Comparison of ENCODE assay signal across 8 mouse cellular contexts in genomic region chr4:108848505-108848848, GRCm38 (mm10). TPM values are rescaled to one million over a fixed set of nuclear protein-coding genes. Genes with fewer than 3 reads are reported as not detected.
DNase-seq lines count a peak whose midpoint lies in the region; ATAC-seq and TF ChIP-seq lines count a peak whose summit lies in the region.

TSS of gene A730015C16Rik (minus strand) at chr4:108848619.

- ATAC-seq in forebrain, embryonic 13.5 days: peak; percentile 22; the same call in 1 of the 2 replicates
- no peak for ATAC-seq in limb, embryonic 12.5 days (ENCODE audit: insufficient number of reproducible peaks, insufficient read depth, low FRiP score, low TSS enrichment, low read depth)
- peak; percentile 36; the same call in 1 of the 2 replicates for ATAC-seq in midbrain, postnatal 0 days (ENCODE audit: low FRiP score)
- ATAC-seq in monocyte, adult 5-6 weeks (replicated peaks; ENCODE audit: insufficient number of reproducible peaks, low FRiP score, low TSS enrichment, poor library complexity, severe bottlenecking): no peak

- TF ChIP-seq POLR2A in heart, adult 2 months (IDR thresholded peaks at IDR 0.05; ENCODE audit: insufficient read depth, low read depth, low read length): no peak
- TF ChIP-seq POLR2A in thymus, adult 2 months (IDR thresholded peaks at IDR 0.05; ENCODE audit: control insufficient read depth, extremely low read depth, insufficient read depth, low read length, poor library complexity): no peak

- intact Hi-C loops in heart, adult 2 months (cut with DNase I): loop anchor here (5.0 kb wide), 1 partner anchor 51 kb away; no protein-coding TSS in a partner anchor
- intact Hi-C loops in heart, postnatal 14 days (cut with DNase I): no loop called here

- TF ChIP-seq EP300 in heart, adult 2 months (IDR thresholded peaks at IDR 0.05; ENCODE audit: insufficient read depth, low read depth, low read length): no peak

- no peaks in the 10 kb centered on the region for H3K9me3 ChIP-seq in forebrain, embryonic 13.5 days (replicated peaks)
- no peaks in the 10 kb centered on the region for H3K9me3 ChIP-seq in limb, embryonic 12.5 days
- no peaks in the 10 kb centered on the region for H3K9me3 ChIP-seq in midbrain, postnatal 0 days (ENCODE audit: low read length)

- no peak for TF ChIP-seq CTCF in heart, adult 2 months (IDR thresholded peaks at IDR 0.05)
- peak; percentile 1; the same call in 1 of the 2 replicates for TF ChIP-seq CTCF in thymus, adult 2 months (IDR thresholded peaks at IDR 0.05; ENCODE audit: borderline replicate concordance, control insufficient read depth, extremely low read depth, insufficient read depth, low read length, poor library complexity)
- TF ChIP-seq CTCF in midbrain, postnatal 0 days (IDR thresholded peaks at IDR 0.05): no peak

- no peaks in the 10 kb centered on the region for H3K27me3 ChIP-seq in heart, adult 2 months (ENCODE audit: control insufficient read depth, insufficient read depth, low read length)
- H3K27me3 ChIP-seq in thymus, adult 2 months (ENCODE audit: control insufficient read depth, insufficient read depth, low read length): no peaks in the 10 kb centered on the region
- no peaks in the 10 kb centered on the region for H3K27me3 ChIP-seq in forebrain, embryonic 13.5 days
- H3K27me3 ChIP-seq in limb, embryonic 12.5 days: no peaks in the 10 kb centered on the region
- no peaks in the 10 kb centered on the region for H3K27me3 ChIP-seq in midbrain, postnatal 0 days (ENCODE audit: insufficient read depth, low read length)

- DNase-seq in heart, adult 2 months: peak in 1 of 2 experiments; percentile 50
- no peak for DNase-seq in heart, postnatal 14 days
- DNase-seq in thymus, adult 2 months: peak; percentile 25
- no peak for DNase-seq in thymus, postnatal 10 days (ENCODE audit: low spot score in 2 of 2)
- DNase-seq in midbrain, postnatal 0 days (ENCODE audit: low spot score): peak; percentile 28

- WGBS in heart, adult 2 months: 3% methylated on average over 20 of the region's 20 CpGs
- WGBS in thymus, adult 2 months: 9% methylated on average over 20 of the region's 20 CpGs
- WGBS in forebrain, embryonic 13.5 days: 13% methylated on average over 20 of the region's 20 CpGs
- 10% methylated on average over 20 of the region's 20 CpGs for WGBS in limb, embryonic 12.5 days
- WGBS in midbrain, postnatal 0 days: 15% methylated on average over 20 of the region's 20 CpGs

- H3K4me3 ChIP-seq in heart, adult 2 months: peak within 1 kb of the TSS; percentile 88
- H3K4me3 ChIP-seq in thymus, adult 2 months (ENCODE audit: control insufficient read depth, insufficient read depth, low read length): peak within 1 kb of the TSS; percentile 99
- H3K4me3 ChIP-seq in forebrain, embryonic 13.5 days: peak within 1 kb of the TSS; percentile 89
- H3K4me3 ChIP-seq in limb, embryonic 12.5 days (replicated peaks): peak within 1 kb of the TSS; percentile 92
- H3K4me3 ChIP-seq in midbrain, postnatal 0 days (ENCODE audit: low read depth, low read length): peak within 1 kb of the TSS; percentile 91

- peak within 1 kb of the TSS; percentile 97 for H3K4me2 ChIP-seq in forebrain, embryonic 13.5 days
- peak within 1 kb of the TSS; percentile 97 for H3K4me2 ChIP-seq in limb, embryonic 12.5 days
- peak within 1 kb of the TSS; percentile 96 for H3K4me2 ChIP-seq in midbrain, postnatal 0 days (ENCODE audit: low read depth, low read length, poor library complexity, severe bottlenecking)

- H3K9ac ChIP-seq in heart, adult 2 months (ENCODE audit: low read depth, low read length): peak within 1 kb of the TSS; percentile 86
- peak within 1 kb of the TSS; percentile 87 for H3K9ac ChIP-seq in forebrain, embryonic 13.5 days
- H3K9ac ChIP-seq in limb, embryonic 12.5 days (replicated peaks): peak within 1 kb of the TSS; percentile 84
- H3K9ac ChIP-seq in midbrain, postnatal 0 days (replicated peaks; ENCODE audit: low read length, poor library complexity, severe bottlenecking): peak within 1 kb of the TSS; percentile 70

- 0 out of 2 replicates have a peak, but pooled peaks cover 3% of the 10 kb centered on the region for H3K79me2 ChIP-seq in heart, adult 2 months (replicated peaks; ENCODE audit: control insufficient read depth, insufficient read depth, low read length)

- H3K4me1 ChIP-seq in heart, adult 2 months (ENCODE audit: control insufficient read depth, insufficient read depth, low read length): peaks cover 5% of the 10 kb centered on the region
- H3K4me1 ChIP-seq in thymus, adult 2 months (replicated peaks; ENCODE audit: control insufficient read depth, insufficient read depth, low read length): peaks cover 6% of the 10 kb centered on the region
- H3K4me1 ChIP-seq in forebrain, embryonic 13.5 days: peaks cover 26% of the 10 kb centered on the region
- peaks cover 13% of the 10 kb centered on the region for H3K4me1 ChIP-seq in limb, embryonic 12.5 days (replicated peaks)
- peaks cover 11% of the 10 kb centered on the region; the same call in 1 of the 2 replicates for H3K4me1 ChIP-seq in midbrain, postnatal 0 days (ENCODE audit: insufficient read depth, low read length)

- H3K36me3 ChIP-seq in heart, adult 2 months (ENCODE audit: control insufficient read depth, insufficient read depth, low read length): peaks cover 19% of the 10 kb centered on the region
- no peaks in the 10 kb centered on the region for H3K36me3 ChIP-seq in thymus, adult 2 months (ENCODE audit: control insufficient read depth, insufficient read depth, low read length)
- H3K36me3 ChIP-seq in forebrain, embryonic 13.5 days (ENCODE audit: poor library complexity, severe bottlenecking): peaks cover 13% of the 10 kb centered on the region
- peaks cover 28% of the 10 kb centered on the region for H3K36me3 ChIP-seq in limb, embryonic 12.5 days
- H3K36me3 ChIP-seq in midbrain, postnatal 0 days (ENCODE audit: insufficient read depth, low read length): 0 out of 2 replicates have a peak, but pooled peaks cover 1% of the 10 kb centered on the region

- peak within 1 kb of the TSS; percentile 92 for H3K27ac ChIP-seq in heart, adult 2 months
- no peak within 1 kb of the TSS; the same call in 1 of the 2 replicates for H3K27ac ChIP-seq in thymus, adult 2 months (ENCODE audit: control insufficient read depth, insufficient read depth, low read length)
- H3K27ac ChIP-seq in forebrain, embryonic 13.5 days: peak within 1 kb of the TSS; percentile 79
- H3K27ac ChIP-seq in limb, embryonic 12.5 days: peak within 1 kb of the TSS; percentile 89
- H3K27ac ChIP-seq in midbrain, postnatal 0 days (ENCODE audit: low read depth, low read length): peak within 1 kb of the TSS; percentile 71

RNA-seq across cellular contexts. Expression of gene A730015C16Rik, which starts in this region (rescaled TPM):
- total RNA-seq in heart, adult 2 months (2021): not detected
- 0.15 TPM in 1 of 2 replicates, not detected in the other for polyA plus RNA-seq in heart, adult 2 months (2012; rRNA removed)
- total RNA-seq in heart, postnatal 14 days (2021): not detected
- not detected in 2 replicates for polyA plus RNA-seq in thymus, adult 2 months (2012; rRNA removed)
- polyA plus RNA-seq in forebrain, embryonic 13.5 days (2015; fragmentation: Nextera tagmentation; extraction: Ambion mirVana): 1.4 and 1.7 TPM in 2 replicates
- 2.0 and 2.2 TPM in 2 replicates for polyA plus RNA-seq in limb, embryonic 12.5 days (2016; fragmentation: Nextera tagmentation; extraction: Ambion mirVana)
- total RNA-seq in midbrain, postnatal 0 days (2014; rRNA removed): 1.3 TPM in 1 of 2 replicates, not detected in the other
- polyA plus RNA-seq in midbrain, postnatal 0 days (2015; fragmentation: Nextera tagmentation; extraction: Ambion mirVana): 0.83 and 1.1 TPM in 2 replicates
- 0.49 TPM in 1 of 3 replicates, not detected in the others for total RNA-seq in monocyte, adult 5-6 weeks (2017)

Comparison
In these comparisons a context has a peak if more than half of its experiments do, and no peak if none do; other contexts are left out.
1. Peak in DNase-seq and H3K4me3 ChIP-seq in thymus, adult 2 months; RNA of the gene not detected or under 1 TPM.
2. ATAC-seq: peak in forebrain, embryonic 13.5 days (single experiment) and midbrain, postnatal 0 days (single experiment); none in limb, embryonic 12.5 days (single experiment) and monocyte, adult 5-6 weeks (single experiment).
3. Peak in every context shown above with its lines, with median percentiles within 50 percentile points of each other: H3K4me3 ChIP-seq, H3K9ac ChIP-seq and H3K4me2 ChIP-seq.